Mouse (Mus musculus) c-Kit-positive CD71-negative TER-119-negative erythroid progenitor cells, embryonic 14.5 days (primary cell): Measurements from ENCODE around the gene Eif4a2.

Experiments
- DNase-seq: peaks from one replicate; pipeline ENCODE4 v3.0.0-alpha.2; 2013; ENCODE audit warnings: low read depth

Gene Eif4a2

DNA sequence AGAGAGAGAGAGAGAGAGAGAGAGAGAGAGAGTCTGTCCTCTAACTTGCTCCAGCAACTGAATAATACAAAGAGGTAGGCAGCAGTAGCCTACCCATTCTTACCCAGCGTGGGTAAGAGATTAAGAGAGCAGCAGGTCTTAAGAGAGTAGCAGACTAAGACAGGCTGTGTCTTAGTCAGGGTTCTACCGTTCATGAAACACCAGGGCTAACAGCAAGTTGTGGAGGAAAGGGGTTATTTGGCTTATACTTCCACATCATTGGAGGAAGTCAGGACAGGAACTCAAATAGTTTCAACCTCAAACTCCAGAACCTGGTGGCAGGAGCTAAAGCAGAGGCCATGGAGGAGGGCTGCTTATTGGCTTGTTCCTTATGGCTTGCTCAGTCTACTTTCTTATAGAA, 3.4 kb upstream of the Eif4a2 start:
- DNase-seq, result no peak

DNA sequence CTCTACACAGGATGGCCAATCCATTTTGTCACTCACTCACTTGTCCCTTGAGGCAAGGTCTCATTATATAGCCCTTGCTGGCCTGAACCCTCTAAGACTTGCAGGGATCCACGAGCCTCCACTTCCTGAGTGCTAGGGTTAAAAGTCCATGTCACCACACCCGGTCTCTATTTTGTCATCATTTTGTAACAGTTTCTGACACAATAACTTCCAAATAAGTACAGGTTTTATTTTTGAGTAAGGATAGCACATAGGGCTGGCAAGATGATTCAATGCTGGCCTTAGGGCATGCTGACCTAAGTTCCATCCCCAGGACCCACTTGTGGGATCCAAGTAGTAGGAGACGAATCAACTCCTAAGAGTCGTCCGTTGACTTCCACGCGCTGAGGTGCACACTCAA, 1.1 kb upstream of the Eif4a2 start:
- no peak for DNase-seq

DNA sequence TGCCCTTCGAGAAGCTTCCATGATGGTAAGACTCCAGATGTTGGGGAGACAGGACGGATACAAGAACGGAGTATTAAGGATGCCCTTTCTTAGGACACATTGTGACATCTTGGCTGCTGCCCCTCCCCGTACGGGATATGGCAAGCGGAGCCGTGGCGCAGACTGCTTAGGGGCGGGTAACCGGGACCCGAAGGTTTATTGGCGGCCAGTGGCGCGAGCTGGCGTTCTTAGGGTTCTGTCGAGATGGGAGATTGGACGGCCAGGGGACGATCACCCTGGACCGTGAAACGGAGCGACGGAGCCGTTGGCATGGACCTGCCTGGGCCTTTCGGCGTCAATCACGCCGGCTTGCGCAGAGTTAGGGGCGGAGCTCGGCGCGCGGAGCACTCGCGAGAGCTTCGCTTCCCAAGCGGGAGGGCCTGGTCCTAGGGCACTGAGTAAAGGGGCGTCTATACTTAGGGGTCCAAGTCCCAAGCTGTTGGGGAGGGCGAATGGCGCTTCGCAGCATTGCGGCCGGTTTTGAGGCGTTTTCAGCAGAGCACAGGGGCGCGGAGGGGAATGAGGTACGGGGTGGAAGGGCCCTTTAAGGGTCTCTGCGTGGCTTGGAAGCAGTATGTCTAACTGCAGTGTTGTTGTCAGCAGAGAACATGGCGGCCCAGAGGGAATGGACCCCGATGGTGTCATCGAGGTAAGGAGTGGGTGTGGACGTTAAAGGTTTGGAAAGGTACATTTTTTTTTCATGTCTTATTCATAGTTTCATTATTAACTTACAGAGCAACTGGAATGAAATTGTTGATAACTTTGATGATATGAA, 909 bp downstream of the Eif4a2 start:
- no peak for DNase-seq

- no peak for DNase-seq
These were observed 1.7 kb downstream of the Eif4a2 start for GRCm38 (mm10) chr16:23108943-23109342.

- DNase-seq, result no peak
These were observed 2.4 kb downstream of the Eif4a2 start for GRCm38 (mm10) chr16:23109350-23110280.

DNA sequence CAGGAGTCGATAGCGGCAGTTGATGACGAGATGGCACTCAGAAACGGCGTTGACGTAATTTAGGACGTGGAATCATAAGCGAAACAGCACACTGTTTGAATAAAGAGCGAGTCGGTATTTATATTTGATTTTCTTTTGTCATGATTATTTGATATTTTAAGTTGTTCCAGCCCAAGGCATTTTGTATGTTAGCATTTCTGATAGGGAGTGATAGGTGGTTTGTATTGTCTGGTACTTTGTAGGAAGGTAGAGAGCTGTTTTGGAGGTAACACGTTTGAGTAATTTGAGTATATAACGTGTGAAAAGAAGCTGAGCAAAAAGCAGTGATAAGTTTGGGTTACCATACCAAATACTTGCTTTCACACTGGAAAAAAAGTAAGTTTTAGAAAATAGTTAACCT, 5.1 kb downstream of the Eif4a2 start:
- DNase-seq, result no peak

- no peak for DNase-seq
These were observed 5.7 kb downstream of the Eif4a2 start for GRCm38 (mm10) chr16:23112861-23113435.

DNA sequence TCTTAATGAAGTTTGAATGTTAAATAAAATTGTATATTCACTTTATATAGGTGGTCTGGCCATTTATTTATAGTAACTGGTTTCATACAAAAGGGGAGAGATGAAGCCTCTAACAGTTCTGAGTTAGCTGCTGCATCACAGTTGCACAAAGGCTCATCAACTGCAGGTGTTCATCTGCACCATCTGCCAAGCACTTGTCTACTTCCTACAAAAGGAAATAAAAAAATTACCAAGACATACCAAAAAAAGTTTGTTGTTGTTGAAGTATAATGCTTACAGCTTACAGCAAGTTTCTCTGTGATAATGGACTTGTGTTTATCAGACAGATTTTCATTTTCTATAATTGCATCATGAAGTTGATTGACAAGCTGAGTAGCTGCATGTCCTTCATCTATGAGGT, 6.7 kb downstream of the Eif4a2 start:
- no peak for DNase-seq

- DNase-seq, result no peak
These were observed 7.3 kb downstream of the Eif4a2 start for GRCm38 (mm10) chr16:23114339-23115171.

GRCm38 (mm10) chr16:23115486-23115885, 8.2 kb downstream of the Eif4a2 start:
- no peak for DNase-seq

GRCm38 (mm10) chr16:23117173-23117572, 9.9 kb downstream of the Eif4a2 start:
- no peak for DNase-seq

DNA sequence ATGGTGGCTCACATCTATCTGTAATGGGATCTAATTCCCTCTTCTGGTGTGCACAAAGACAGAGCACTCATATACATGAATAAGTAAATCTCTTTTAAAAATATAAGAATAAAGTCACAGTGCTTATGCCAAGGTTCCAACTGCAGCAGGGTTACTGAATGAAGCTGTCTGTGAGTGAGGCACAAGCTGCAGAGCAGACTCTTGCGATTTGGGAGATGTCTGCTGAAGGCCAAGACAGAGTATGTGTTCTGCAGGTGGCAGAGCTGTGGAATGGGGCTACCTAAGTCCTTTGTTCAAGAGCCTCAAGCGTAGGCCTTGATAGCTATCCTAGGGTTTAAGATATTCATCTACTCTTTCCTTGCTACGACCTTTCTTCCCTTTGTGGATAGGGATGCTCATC, 15.2 kb downstream of the Eif4a2 start:
- no peak for DNase-seq

DNA sequence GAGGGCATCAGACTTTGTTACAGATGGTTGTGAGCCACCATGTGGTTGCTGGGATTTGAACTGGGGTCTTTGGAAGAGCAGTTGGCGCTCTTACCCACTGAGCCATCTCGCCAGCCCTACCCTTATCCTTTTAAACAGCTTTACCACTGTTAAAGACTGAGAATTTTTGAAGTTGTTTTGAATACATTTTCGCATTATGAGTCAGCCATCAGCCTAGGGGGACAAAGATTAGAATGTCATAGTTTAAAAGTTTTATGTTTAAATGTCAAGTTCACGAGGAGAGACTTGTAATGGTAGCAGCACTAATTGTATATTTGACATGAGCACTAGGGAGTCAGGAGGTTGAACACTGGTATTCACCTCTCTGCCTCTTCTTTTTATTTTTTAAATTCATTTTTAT, 15.9 kb downstream of the Eif4a2 start:
- DNase-seq, result no peak

DNA sequence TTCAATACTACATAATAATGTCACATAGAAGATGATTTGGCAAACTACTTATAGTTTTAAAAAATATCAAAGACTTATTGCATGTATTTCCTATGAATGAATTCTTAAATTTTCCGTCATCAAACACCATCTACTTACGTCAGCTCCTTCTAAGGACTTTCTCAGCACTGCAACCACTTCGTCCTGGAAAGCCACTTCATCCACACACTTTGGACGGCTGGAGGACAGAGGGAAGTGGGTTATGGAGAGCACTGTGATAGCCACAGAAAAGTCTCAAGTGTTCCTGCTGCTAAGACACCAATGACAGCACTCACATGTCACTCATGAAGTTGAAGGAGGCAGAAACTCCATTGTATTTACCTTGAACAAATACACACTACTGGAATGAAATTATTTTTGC, 17.2 kb downstream of the Eif4a2 start:
- no peak for DNase-seq

- DNase-seq, result no peak
These were observed 20.0 kb downstream of the Eif4a2 start for GRCm38 (mm10) chr16:23127311-23127672.

GRCm38 (mm10) chr16:23127673-23128375, 20.6 kb downstream of the Eif4a2 start, which contains the start of gene Rfc4:
Gene Rfc4 (minus strand): TSS chr16:23127737.
- DNase-seq, result peak; percentile 81

DNA sequence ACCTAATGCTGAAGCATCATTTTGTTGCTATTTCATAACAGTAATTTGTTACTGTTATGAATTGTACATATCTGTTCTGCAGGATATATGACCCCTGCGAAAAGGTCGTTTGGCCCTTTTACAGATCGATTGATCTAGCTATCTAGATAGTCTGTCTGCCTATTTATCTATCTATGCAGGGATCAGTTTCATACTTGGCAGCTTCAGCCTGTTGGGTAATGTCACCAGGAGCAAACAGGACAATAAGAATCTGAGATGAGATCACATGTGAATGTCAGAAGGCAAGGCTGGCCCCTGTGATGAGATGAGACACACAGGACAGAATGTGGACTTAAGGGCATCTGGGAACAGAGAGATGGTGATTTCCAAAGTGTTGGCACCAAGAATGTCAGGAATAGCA, 23.1 kb downstream of the Eif4a2 start:
- no peak for DNase-seq

DNA sequence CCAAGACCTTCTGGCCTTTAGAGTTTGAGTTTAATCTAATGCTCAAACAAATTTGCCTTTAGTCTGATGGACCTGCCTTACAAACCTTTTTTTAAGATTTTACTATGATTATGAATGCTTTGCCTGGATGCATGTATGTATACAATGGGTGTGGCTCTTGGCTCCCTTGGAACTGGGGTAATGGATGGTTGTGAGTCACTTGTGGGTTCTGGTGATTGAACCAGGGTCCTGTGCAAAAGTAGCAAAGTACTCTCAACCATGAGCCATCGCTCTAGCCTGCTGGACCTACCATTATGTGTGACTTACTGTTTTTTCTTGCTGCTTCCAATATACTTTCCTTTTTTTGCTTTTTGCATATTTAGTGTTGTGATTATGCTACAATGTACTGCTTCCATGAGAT, 25.1 kb downstream of the Eif4a2 start:
- no peak for DNase-seq

GRCm38 (mm10) chr16:23135421-23136149, 28.3 kb downstream of the Eif4a2 start:
- DNase-seq, result peak; percentile 53

DNA sequence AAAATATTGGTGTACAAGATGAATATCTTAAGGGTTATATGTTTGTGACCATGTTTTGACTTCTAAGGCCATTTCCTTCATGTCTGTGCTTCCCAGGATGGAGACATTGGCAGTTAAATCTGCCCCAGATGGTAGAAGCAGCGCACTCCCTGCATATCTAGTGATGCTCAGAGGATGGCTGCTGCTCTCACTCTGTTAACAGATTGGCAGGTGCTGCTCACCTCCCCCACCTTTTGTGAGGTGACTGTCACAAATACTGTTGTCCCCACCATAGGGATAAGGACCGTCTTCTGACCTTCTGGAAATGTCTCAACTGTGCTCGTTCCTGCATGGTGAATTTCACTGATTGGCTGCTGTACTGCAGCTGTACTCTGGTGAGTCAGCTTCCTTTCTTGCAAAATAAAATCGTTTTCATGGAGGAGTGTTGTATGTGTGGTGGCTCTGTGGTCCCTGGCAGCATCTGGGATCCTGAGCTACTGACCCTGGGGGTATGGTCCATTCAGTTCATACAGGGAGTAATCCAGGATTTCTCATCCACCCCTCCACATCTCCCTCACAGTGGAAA, 29.2 kb downstream of the Eif4a2 start:
- DNase-seq, result no peak
